Mouse (Mus musculus): ENCODE results near the gene Osbpl11.
"Not testable (repeated sequence)": the region's sequence is repeated elsewhere in the genome, so short reads cannot be mapped to it uniquely, and the experiment has no call there.

Gene Osbpl11

GRCm38 (mm10) chr16:33184901-33185260 is at the start of gene Osbpl11:
Gene Osbpl11 (plus strand): TSS chr16:33185071.
- DNase-seq (ENCODE audit: low read depth, low spot score), result peak; percentile 96

GRCm38 (mm10) chr16:33135167-33135566 is 49.7 kb upstream of the Osbpl11 start:
- no peak for DNase-seq (ENCODE audit: low read depth, low spot score)

- DNase-seq (ENCODE audit: low read depth, low spot score), result not testable (repeated sequence)
Measured at GRCm38 (mm10) chr16:33139061-33139460, 45.8 kb upstream of the Osbpl11 start.

- DNase-seq (ENCODE audit: low read depth, low spot score), result no peak
Measured at GRCm38 (mm10) chr16:33141758-33142280, 43.1 kb upstream of the Osbpl11 start.

GRCm38 (mm10) chr16:33143452-33143851 is 41.4 kb upstream of the Osbpl11 start:
- no peak for DNase-seq (ENCODE audit: low read depth, low spot score)

- DNase-seq (ENCODE audit: low read depth, low spot score), result no peak
Measured at GRCm38 (mm10) chr16:33146185-33146584, 38.7 kb upstream of the Osbpl11 start.

GRCm38 (mm10) chr16:33148135-33148534 is 36.7 kb upstream of the Osbpl11 start:
- no peak for DNase-seq (ENCODE audit: low read depth, low spot score)

- DNase-seq (ENCODE audit: low read depth, low spot score), result not testable (repeated sequence)
Measured at GRCm38 (mm10) chr16:33150875-33151274, 34.0 kb upstream of the Osbpl11 start.

GRCm38 (mm10) chr16:33151558-33151957 is 33.3 kb upstream of the Osbpl11 start:
- no peak for DNase-seq (ENCODE audit: low read depth, low spot score)

- peak; percentile 77 for DNase-seq (ENCODE audit: low read depth, low spot score)
Measured at GRCm38 (mm10) chr16:33154992-33155391, 29.9 kb upstream of the Osbpl11 start.

GRCm38 (mm10) chr16:33158006-33158405 is 26.9 kb upstream of the Osbpl11 start:
- no peak for DNase-seq (ENCODE audit: low read depth, low spot score)

GRCm38 (mm10) chr16:33158590-33159071 is 26.2 kb upstream of the Osbpl11 start:
- DNase-seq (ENCODE audit: low read depth, low spot score), result no peak

GRCm38 (mm10) chr16:33159363-33159762 is 25.5 kb upstream of the Osbpl11 start:
- no peak for DNase-seq (ENCODE audit: low read depth, low spot score)

- no peak for DNase-seq (ENCODE audit: low read depth, low spot score)
Measured at GRCm38 (mm10) chr16:33163330-33164090, 21.4 kb upstream of the Osbpl11 start.

- DNase-seq (ENCODE audit: low read depth, low spot score), result peak; percentile 74
Measured at GRCm38 (mm10) chr16:33166284-33166683, 18.6 kb upstream of the Osbpl11 start.

GRCm38 (mm10) chr16:33167537-33167936 is 17.3 kb upstream of the Osbpl11 start:
- DNase-seq (ENCODE audit: low read depth, low spot score), result no peak

- DNase-seq (ENCODE audit: low read depth, low spot score), result no peak
Measured at GRCm38 (mm10) chr16:33169471-33170034, 15.3 kb upstream of the Osbpl11 start.

GRCm38 (mm10) chr16:33170716-33171587 is 13.9 kb upstream of the Osbpl11 start:
- DNase-seq (ENCODE audit: low read depth, low spot score), result no peak

GRCm38 (mm10) chr16:33171800-33172199 is 13.1 kb upstream of the Osbpl11 start:
- DNase-seq (ENCODE audit: low read depth, low spot score), result no peak

- no peak for DNase-seq (ENCODE audit: low read depth, low spot score)
Measured at GRCm38 (mm10) chr16:33173151-33173550, 11.7 kb upstream of the Osbpl11 start.

GRCm38 (mm10) chr16:33174695-33175094 is 10.2 kb upstream of the Osbpl11 start:
- DNase-seq (ENCODE audit: low read depth, low spot score), result no peak

- DNase-seq (ENCODE audit: low read depth, low spot score), result not testable (repeated sequence)
Measured at GRCm38 (mm10) chr16:33176831-33177230, 8.0 kb upstream of the Osbpl11 start.

Measured in CD4-positive, CD25-positive, alpha-beta regulatory T cell, adult 2 months (primary cell).